Mouse (Mus musculus) CH12.LX (cell line): ENCODE results near the gene Shc2. TPM values are rescaled to one million over a fixed set of nuclear protein-coding genes. Genes with fewer than 3 reads are reported as not detected.
A peak's percentile ranks its signal among the peaks of the same experiment; 100 is the strongest.

Experiments used
- DNase-seq: peaks from one replicate; pipeline ENCODE4 v3.0.0-alpha.2; 2013; ENCODE audit errors: extremely low read depth
- H3K27ac ChIP-seq: 2 replicates; pipeline ENCODE4 v1.5.1; 2012; ENCODE audit warnings: low read depth, mild to moderate bottlenecking, control low read depth, moderate library complexity; ENCODE audit not compliant: insufficient read depth
- H3K27me3 ChIP-seq: replicated peaks from 2 replicates; pipeline ENCODE3; 2012; ENCODE audit warnings: inconsistent platforms
- H3K36me3 ChIP-seq, 2 experiments: replicated peaks in 1 of 2; 2 replicates each; pipeline versions ENCODE3 to v1.6.1; 2012; ENCODE audit warnings: inconsistent platforms in 1 of 2, low read length in 1 of 2, mild to moderate bottlenecking in 1 of 2, mixed read lengths in 1 of 2, moderate library complexity in 1 of 2; ENCODE audit not compliant: control insufficient read depth in 1 of 2, insufficient read depth in 1 of 2
- H3K4me1 ChIP-seq, 2 experiments: 2 replicates each; pipeline ENCODE4 v1.6.1; 2012; ENCODE audit warnings: inconsistent platforms in 1 of 2, moderate library complexity in 1 of 2; ENCODE audit not compliant: insufficient read depth in 2 of 2, control insufficient read depth in 1 of 2
- H3K4me2 ChIP-seq: 2 replicates; pipeline ENCODE4 v1.6.1; 2012; ENCODE audit warnings: low read depth, mild to moderate bottlenecking, control low read depth; ENCODE audit not compliant: poor library complexity, insufficient read depth, severe bottlenecking
- H3K4me3 ChIP-seq, 3 experiments: fragments of 150-350 bp in 1 of 3; sonication (generic) in 1 of 3; replicated peaks in 1 of 3; 2 replicates each; pipeline versions ENCODE3 to v1.5.1; 2011 to 2012; ENCODE audit warnings: low read depth in 2 of 3, low read length in 2 of 3, mild to moderate bottlenecking in 2 of 3, moderate library complexity in 2 of 3, control low read depth in 1 of 3, improper control_type of control experiment in 1 of 3, inconsistent platforms in 1 of 3, mixed read lengths in 1 of 3; ENCODE audit not compliant: poor library complexity in 1 of 3
- H3K79me2 ChIP-seq: replicated peaks from 2 replicates; pipeline ENCODE4 v1.6.1; 2012; ENCODE audit warnings: mild to moderate bottlenecking, moderate library complexity; ENCODE audit not compliant: control insufficient read depth, poor library complexity, insufficient read depth, severe bottlenecking; ENCODE audit errors: extremely low read depth
- H3K9ac ChIP-seq: 2 replicates; pipeline ENCODE4 v1.6.1; 2012; ENCODE audit warnings: low read depth, mild to moderate bottlenecking, control low read depth, moderate library complexity; ENCODE audit not compliant: insufficient read depth
- H3K9me3 ChIP-seq: replicated peaks from 2 replicates; pipeline ENCODE3; 2012; ENCODE audit warnings: low read length, inconsistent platforms, mixed read lengths
- CHD1 ChIP-seq: IDR thresholded peaks from 2 replicates; pipeline ENCODE4 v1.6.1; 2012; ENCODE audit warnings: low read depth, low read length, improper control_type of control experiment, inconsistent platforms
- CHD2 ChIP-seq: IDR thresholded peaks from 2 replicates; pipeline ENCODE4 v1.6.1; 2011; ENCODE audit warnings: low read length, improper control_type of control experiment
- CTCF ChIP-seq, 2 experiments: IDR thresholded peaks in 1 of 2; conservative IDR thresholded peaks in 1 of 2; 2 replicates each; pipeline ENCODE4 v1.5.1; 2011 to 2012; ENCODE audit warnings: low read depth in 2 of 2, low read length in 2 of 2, improper control_type of control experiment in 1 of 2, inconsistent platforms in 1 of 2, mild to moderate bottlenecking in 1 of 2, moderate library complexity in 1 of 2
- E2F4 ChIP-seq: IDR thresholded peaks from 2 replicates; pipeline ENCODE4 v1.6.1; 2011; ENCODE audit warnings: low read depth, low read length, improper control_type of control experiment; ENCODE audit not compliant: insufficient replicate concordance
- ELF1 ChIP-seq: IDR thresholded peaks from 2 replicates; pipeline ENCODE4 v1.6.1; 2014; ENCODE audit warnings: low read depth, mild to moderate bottlenecking, inconsistent platforms, low read length, improper control_type of control experiment
- EP300 ChIP-seq: IDR thresholded peaks from 2 replicates; pipeline ENCODE4 v1.6.1; 2011; ENCODE audit warnings: low read length, improper control_type of control experiment
- GABPA ChIP-seq: IDR thresholded peaks from 2 replicates; pipeline ENCODE4 v1.6.1; 2012; ENCODE audit warnings: low read depth, low read length, improper control_type of control experiment, inconsistent platforms; ENCODE audit not compliant: insufficient replicate concordance
- HCFC1 ChIP-seq: IDR thresholded peaks from 2 replicates; pipeline ENCODE4 v1.6.1; 2012; ENCODE audit warnings: low read depth, mild to moderate bottlenecking, inconsistent platforms, low read length, improper control_type of control experiment
- JUN ChIP-seq: IDR thresholded peaks from 2 replicates; pipeline ENCODE4 v1.6.1; 2011; ENCODE audit warnings: low read depth, mild to moderate bottlenecking, low read length, improper control_type of control experiment, moderate library complexity; ENCODE audit not compliant: insufficient read depth
- KAT2A ChIP-seq: IDR thresholded peaks from 2 replicates; pipeline ENCODE4 v1.6.1; 2012; ENCODE audit warnings: low read length, improper control_type of control experiment, inconsistent platforms; ENCODE audit not compliant: insufficient replicate concordance
- MAFK ChIP-seq: IDR thresholded peaks from 2 replicates; pipeline ENCODE4 v1.6.1; 2011; ENCODE audit warnings: low read length, improper control_type of control experiment; ENCODE audit not compliant: insufficient replicate concordance
- MAZ ChIP-seq: IDR thresholded peaks from 2 replicates; pipeline ENCODE4 v1.6.1; 2012; ENCODE audit warnings: low read depth, mild to moderate bottlenecking, inconsistent platforms, low read length, improper control_type of control experiment, moderate library complexity
- NRF1 ChIP-seq: IDR thresholded peaks from 2 replicates; pipeline ENCODE4 v1.6.1; 2014; ENCODE audit warnings: low read depth, mild to moderate bottlenecking, inconsistent platforms, low read length, improper control_type of control experiment, moderate library complexity
- PAX5 ChIP-seq: IDR thresholded peaks from 2 replicates; pipeline ENCODE4 v1.6.1; 2012; ENCODE audit warnings: low read length, inconsistent platforms, mixed read lengths
- POLR2A ChIP-seq: IDR thresholded peaks from 2 replicates; pipeline ENCODE4 v1.6.1; 2011; ENCODE audit warnings: low read depth, mild to moderate bottlenecking, improper control_type of control experiment, low read length
- POLR2AphosphoS2 ChIP-seq: IDR thresholded peaks from 2 replicates; pipeline ENCODE4 v1.6.1; 2011; ENCODE audit warnings: low read depth, low read length, improper control_type of control experiment
- RAD21 ChIP-seq: IDR thresholded peaks from 2 replicates; pipeline ENCODE4 v1.6.1; 2011; ENCODE audit warnings: low read depth, mild to moderate bottlenecking, low read length, improper control_type of control experiment, moderate library complexity
- SIN3A ChIP-seq: IDR thresholded peaks from 2 replicates; pipeline ENCODE4 v1.6.1; 2012; ENCODE audit warnings: low read length, improper control_type of control experiment, inconsistent platforms
- SMC3 ChIP-seq: IDR thresholded peaks from 2 replicates; pipeline ENCODE4 v1.6.1; 2011; ENCODE audit warnings: low read depth, low read length, improper control_type of control experiment
- TBP ChIP-seq: conservative IDR thresholded peaks from 2 replicates; pipeline ENCODE4 v1.6.1; 2011; ENCODE audit warnings: low read depth, low read length, improper control_type of control experiment
- UBTF ChIP-seq: IDR thresholded peaks from 2 replicates; pipeline ENCODE4 v1.6.1; 2012; ENCODE audit warnings: low read depth, mild to moderate bottlenecking, inconsistent platforms, low read length, improper control_type of control experiment, moderate library complexity
- USF2 ChIP-seq: conservative IDR thresholded peaks from 2 replicates; pipeline ENCODE4 v1.6.1; 2011; ENCODE audit warnings: low read depth, low read length, improper control_type of control experiment
- ZC3H11A ChIP-seq: IDR thresholded peaks from 2 replicates; pipeline ENCODE4 v1.6.1; 2012; ENCODE audit warnings: low read depth, mild to moderate bottlenecking, inconsistent platforms, low read length, improper control_type of control experiment
- ZMIZ1 ChIP-seq: IDR thresholded peaks from 2 replicates; pipeline ENCODE4 v1.6.1; 2012; ENCODE audit warnings: low read depth, mild to moderate bottlenecking, inconsistent platforms, low read length, improper control_type of control experiment
- dilution Hi-C: fragments of 300-500 bp; cut with MboI; formaldehyde crosslinking; loops from 2 replicates; pipeline ENCODE4 v1.14.3; 2020; ENCODE audit warnings: low sequenced_read_pairs; ENCODE audit not compliant: extremely low pct_unique_long_range_greater_than_20kb, extremely low pct_ligation_motif_present
- in situ Hi-C: fragments of 300-500 bp; cut with MboI; formaldehyde crosslinking; loops from 3 replicates; pipeline ENCODE4 v1.14.3; 2019; ENCODE audit warnings: low sequenced_read_pairs, low pct_ligation_motif_present, low pct_unique_long_range_greater_than_20kb, mixed read lengths
- polyA plus RNA-seq: library from polyadenylated mRNA; unstranded; fragments of >175 nt; gene quantifications from 2 replicates; pipeline ENCODE4 v1.2.1, GENCODE M21; 2012; ENCODE audit warnings: low read depth; ENCODE audit not compliant: insufficient read length
- total RNA-seq, 2 experiments: library from RNA; depleted of rRNA; stranded (reverse); fragments of 300-350 nt in 1 of 2; fragments of >200 nt in 1 of 2; gene quantifications; 2 replicates each; pipeline ENCODE4 v1.2.3; 2012 to 2014

Shc2 gene
- total and polyA plus RNA-seq, 3 experiments, result not detected

- dilution Hi-C loops, result no loop called here
- Histone ChIP-seq H3K36me3 (no peaks in the 10 kb centered on the region), H3K9me3 (no peaks in the 10 kb centered on the region), H3K9ac (no peak overlapping the region), H3K4me3 (no peak overlapping the region), H3K4me2 (no peak overlapping the region), H3K27me3 (peaks cover 51% of the 10 kb centered on the region), H3K79me2 (no peaks in the 10 kb centered on the region), H3K4me1 (peaks cover 7 to 12% of the 10 kb centered on the region in 2 experiments), H3K27ac (no peak overlapping the region)
- no peak for DNase-seq
- in situ Hi-C loops, result loop anchor here (5.0 kb wide), 1 partner anchor 49 kb away; the partner anchor contains the start of gene Odf3l2
- no peak for TF ChIP-seq E2F4
These were observed 39.8 kb downstream of the Shc2 start for GRCm38 (mm10) chr10:79597936-79598230.

- peaks cover 56% of the 10 kb centered on the region for H3K27me3 ChIP-seq
- peak; percentile 35 for DNase-seq
These were observed 40.4 kb downstream of the Shc2 start for GRCm38 (mm10) chr10:79597051-79597935.

GRCm38 (mm10) chr10:79595590-79595929, 42.2 kb downstream of the Shc2 start:
- peaks cover 61% of the 10 kb centered on the region for H3K27me3 ChIP-seq
- no peak overlapping the region for H3K27ac ChIP-seq
- H3K4me3 ChIP-seq, result no peak overlapping the region
- H3K79me2 ChIP-seq, result no peaks in the 10 kb centered on the region
- in situ Hi-C loops, result loop anchor here (5.0 kb wide), 1 partner anchor 52 kb away; the partner anchor contains the start of gene Odf3l2
- peaks cover 7 to 12% of the 10 kb centered on the region in 2 experiments for H3K4me1 ChIP-seq
- dilution Hi-C loops, result no loop called here
- 0 out of 2 replicates have a peak overlapping the region, but pooled peaks have one; percentile 10 for H3K4me2 ChIP-seq
- H3K9ac ChIP-seq, result no peak overlapping the region
- peaks cover 6% of the 10 kb centered on the region for H3K9me3 ChIP-seq
- no peaks in the 10 kb centered on the region for H3K36me3 ChIP-seq
- DNase-seq, result no peak
- TF ChIP-seq POLR2A (no peak), ZMIZ1 (no peak), GABPA (no peak), CHD1 (no peak)

More at GRCm38 (mm10) chr10:79597051-79597935, 40.4 kb downstream of the Shc2 start:
- H3K9me3 ChIP-seq, result peaks cover 2% of the 10 kb centered on the region
- no peak overlapping the region for H3K9ac ChIP-seq
- H3K4me2 ChIP-seq, result no peak overlapping the region
- H3K4me1 ChIP-seq, result peaks cover 7 to 12% of the 10 kb centered on the region in 2 experiments
- no peak for TF ChIP-seq SMC3
- TF ChIP-seq POLR2AphosphoS2, result no peak
- TF ChIP-seq ELF1, result no peak
- no peak for TF ChIP-seq KAT2A
- no peak for TF ChIP-seq HCFC1
- no peak for TF ChIP-seq EP300
- TF ChIP-seq CHD1, result no peak
- no peak for TF ChIP-seq ZC3H11A
- TF ChIP-seq MAFK, result no peak
- no peak for TF ChIP-seq UBTF
- no peak for TF ChIP-seq CTCF (conservative IDR thresholded peaks at IDR 0.05 in 1 of 2, IDR thresholded peaks at IDR 0.05 in 1 of 2; ENCODE audit: low read depth in 2 of 2, low read length in 2 of 2)
- TF ChIP-seq RAD21, result no peak
- no peak for TF ChIP-seq SIN3A
- TF ChIP-seq TBP, result no peak
- no peak for TF ChIP-seq CHD2
- TF ChIP-seq USF2, result no peak
- TF ChIP-seq PAX5, result no peak
- no peak for TF ChIP-seq JUN
- TF ChIP-seq NRF1, result no peak
- no peak for TF ChIP-seq MAZ
- in situ Hi-C loops (loop anchor here (5.0 kb wide), 1 partner anchor 50 kb away; the partner anchor contains the start of gene Odf3l2), dilution Hi-C loops (no loop called here)
- H3K27ac ChIP-seq, result no peak overlapping the region
- no peaks in the 10 kb centered on the region for H3K79me2 ChIP-seq
- no peaks in the 10 kb centered on the region for H3K36me3 ChIP-seq
- no peak overlapping the region for H3K4me3 ChIP-seq
